Mouse (Mus musculus) gastrocnemius, adult 8-10 months (tissue): ENCODE measurements around the gene Sh3d21. TPM values are rescaled to one million over a fixed set of nuclear protein-coding genes. Genes with fewer than 3 reads are reported as not detected.
"Not testable (repeated sequence)": the region's sequence is repeated elsewhere in the genome, so short reads cannot be mapped to it uniquely, and the experiment has no call there.

Source experiments
- DNase-seq, 2 experiments: peaks; one replicate each; pipeline ENCODE4 v3.0.0; 2022; ENCODE audit warnings: low spot score in 2 of 2
- total RNA-seq, 4 experiments: library from RNA; stranded (reverse); gene quantifications; 2 replicates each; pipeline ENCODE4 v1.2.4; 2022

Gene Sh3d21
- total RNA-seq: under 1 TPM; 0.46 to 0.86 (median 0.68) TPM

- no peak for DNase-seq
These were observed at the start of gene Sh3d21 for GRCm38 (mm10) chr4:126163067-126163659. Gene Sh3d21 (minus strand): TSS chr4:126163491.

GRCm38 (mm10) chr4:126207081-126207480 lies 43.8 kb upstream of the Sh3d21 start:
- no peak for DNase-seq

GRCm38 (mm10) chr4:126205386-126205785 lies 42.1 kb upstream of the Sh3d21 start:
- no peak for DNase-seq

GRCm38 (mm10) chr4:126204661-126205230 lies 41.5 kb upstream of the Sh3d21 start:
- no peak for DNase-seq

GRCm38 (mm10) chr4:126204016-126204415 lies 40.7 kb upstream of the Sh3d21 start:
- no peak for DNase-seq

GRCm38 (mm10) chr4:126203336-126203895 lies 40.1 kb upstream of the Sh3d21 start:
- no peak for DNase-seq

- peak; percentile 98 to 99 for DNase-seq
These were observed 39.3 kb upstream of the Sh3d21 start, which contains the start of gene Thrap3 for GRCm38 (mm10) chr4:126202303-126203181. Gene Thrap3 (minus strand): TSS chr4:126202760.

- DNase-seq: peak in 1 of 2 experiments; percentile 23
These were observed 38.4 kb upstream of the Sh3d21 start for GRCm38 (mm10) chr4:126201514-126202302.

- no peak for DNase-seq
These were observed 37.4 kb upstream of the Sh3d21 start for GRCm38 (mm10) chr4:126200656-126201055.

- DNase-seq: no peak
These were observed 36.7 kb upstream of the Sh3d21 start for GRCm38 (mm10) chr4:126200036-126200435.

- DNase-seq: no peak
These were observed 36.3 kb upstream of the Sh3d21 start for GRCm38 (mm10) chr4:126199556-126199955.

- no peak for DNase-seq
These were observed 34.2 kb upstream of the Sh3d21 start for GRCm38 (mm10) chr4:126197485-126197884.

GRCm38 (mm10) chr4:126194916-126195315 lies 31.6 kb upstream of the Sh3d21 start:
- no peak for DNase-seq

GRCm38 (mm10) chr4:126194216-126194615 lies 30.9 kb upstream of the Sh3d21 start:
- DNase-seq: no peak

- no peak for DNase-seq
These were observed 27.3 kb upstream of the Sh3d21 start for GRCm38 (mm10) chr4:126190636-126191035.

- DNase-seq: no peak
These were observed 23.8 kb upstream of the Sh3d21 start for GRCm38 (mm10) chr4:126187096-126187495.

GRCm38 (mm10) chr4:126183034-126183433 lies 19.7 kb upstream of the Sh3d21 start:
- DNase-seq: no peak

- DNase-seq: no peak
These were observed 18.1 kb upstream of the Sh3d21 start for GRCm38 (mm10) chr4:126181170-126181957.

- not testable (repeated sequence) for DNase-seq
These were observed 12.7 kb upstream of the Sh3d21 start for GRCm38 (mm10) chr4:126175980-126176379.

- DNase-seq: no peak
These were observed 10.5 kb upstream of the Sh3d21 start for GRCm38 (mm10) chr4:126173800-126174199.
